Mouse (Mus musculus) small intestine, adult 2 months (tissue): ENCODE data around the gene Pdcd6.

ENCODE experiments used
- CTCF ChIP-seq: fragments of 200-500 bp; IDR thresholded peaks from 2 replicates; pipeline ENCODE4 v1.5.1; 2012; ENCODE audit warnings: low read depth, mild to moderate bottlenecking, control low read depth, inconsistent platforms, low read length, moderate library complexity, mixed read lengths; ENCODE audit not compliant: insufficient replicate concordance, insufficient read length; ENCODE audit errors: extremely low read depth
- POLR2A ChIP-seq: fragments of 200-500 bp; IDR thresholded peaks from 2 replicates; pipeline ENCODE4 v1.6.1; 2012; ENCODE audit warnings: low read depth, mild to moderate bottlenecking, control low read depth, inconsistent platforms, low read length, moderate library complexity

DNA sequence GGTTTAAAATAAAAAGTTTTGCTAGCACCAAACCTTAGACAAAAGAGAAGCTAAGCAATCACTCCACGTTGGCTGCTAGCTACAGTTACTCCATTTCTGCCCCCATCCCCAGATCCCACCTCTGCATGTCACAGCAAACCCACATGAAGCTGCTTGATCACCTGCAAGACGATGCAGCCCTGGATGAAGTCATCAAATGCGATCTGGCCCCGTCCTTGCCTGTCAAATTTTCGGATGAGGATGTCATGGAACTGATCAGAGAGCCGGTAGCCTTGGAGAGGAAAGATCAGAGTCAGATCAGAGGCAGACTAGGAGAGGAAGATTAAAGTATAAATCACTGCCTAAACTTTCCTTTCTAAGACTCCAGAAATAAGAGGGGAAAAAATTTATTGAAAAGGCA, 12.0 kb downstream of the Pdcd6 start:
- TF ChIP-seq CTCF, result no peak
- no peak for TF ChIP-seq POLR2A
